Mouse (Mus musculus) CH12.LX (cell line): ENCODE results near the gene Pwwp2b.

Experiments used
- BHLHE40 ChIP-seq: IDR thresholded peaks from 2 replicates; pipeline ENCODE4 v1.6.1; 2011; ENCODE audit warnings: mild to moderate bottlenecking, low read depth, low read length, improper control_type of control experiment
- CTCF ChIP-seq, 2 experiments: IDR thresholded peaks in 1 of 2; conservative IDR thresholded peaks in 1 of 2; 2 replicates each; pipeline ENCODE4 v1.5.1; 2011 to 2012; ENCODE audit warnings: low read depth in 2 of 2, low read length in 2 of 2, improper control_type of control experiment in 1 of 2, inconsistent platforms in 1 of 2, mild to moderate bottlenecking in 1 of 2, moderate library complexity in 1 of 2
- KAT2A ChIP-seq: IDR thresholded peaks from 2 replicates; pipeline ENCODE4 v1.6.1; 2012; ENCODE audit warnings: low read length, improper control_type of control experiment, inconsistent platforms; ENCODE audit not compliant: insufficient replicate concordance
- POLR2A ChIP-seq: IDR thresholded peaks from 2 replicates; pipeline ENCODE4 v1.6.1; 2011; ENCODE audit warnings: low read depth, mild to moderate bottlenecking, improper control_type of control experiment, low read length
- RCOR1 ChIP-seq: conservative IDR thresholded peaks from 2 replicates; pipeline ENCODE4 v1.6.1; 2012; ENCODE audit warnings: low read depth, mild to moderate bottlenecking, inconsistent platforms, low read length, improper control_type of control experiment

DNA sequence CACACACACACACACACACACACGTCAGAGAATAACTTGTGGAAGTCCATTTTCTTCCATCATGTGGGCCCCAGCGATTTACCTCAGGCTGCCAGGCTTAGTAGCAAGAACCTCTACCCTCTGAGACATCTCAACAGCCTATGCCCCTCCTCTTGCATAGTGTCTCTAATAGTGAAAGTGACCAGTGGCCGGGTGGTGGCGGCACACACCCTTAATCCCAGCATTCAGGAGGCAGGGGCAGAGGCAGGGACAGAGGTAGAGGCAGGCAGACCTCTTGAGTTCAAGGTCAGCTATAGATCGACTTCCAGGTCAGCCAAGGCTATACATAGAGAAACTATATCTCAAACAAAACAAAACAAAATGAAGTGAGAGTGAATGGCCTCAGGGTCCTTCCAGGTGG lies 56.0 kb downstream of the Pwwp2b start:
- TF ChIP-seq RCOR1 (no peak), POLR2A (no peak), CTCF (conservative IDR thresholded peaks at IDR 0.05 in 1 of 2, IDR thresholded peaks at IDR 0.05 in 1 of 2; ENCODE audit: low read depth in 2 of 2, low read length in 2 of 2) (peak in 1 of 2 experiments; percentile 46; a peak in 2 of 4 replicates), KAT2A (no peak), BHLHE40 (no peak)
